Mouse (Mus musculus) megakaryocyte, embryonic 14.5 days (primary cell): Measurements from ENCODE around the gene Slc7a5. TPM values are rescaled to one million over a fixed set of nuclear protein-coding genes. Genes with fewer than 3 reads are reported as not detected.

Experiments used
- H3K27me3 ChIP-seq: replicated peaks from 2 replicates; pipeline ENCODE3; 2012; ENCODE audit warnings: inconsistent platforms
- H3K36me3 ChIP-seq: replicated peaks from 2 replicates; pipeline ENCODE3; 2012; ENCODE audit warnings: low read length, inconsistent platforms, mixed read lengths
- H3K4me1 ChIP-seq: 2 replicates; pipeline ENCODE4 v1.6.1; 2012; ENCODE audit warnings: inconsistent platforms
- H3K4me3 ChIP-seq: replicated peaks from 2 replicates; pipeline ENCODE3; 2012; ENCODE audit warnings: moderate library complexity, mild to moderate bottlenecking, inconsistent platforms
- H3K9me3 ChIP-seq: 2 replicates; pipeline ENCODE4 v1.6.1; 2012; ENCODE audit warnings: inconsistent platforms
- FLI1 ChIP-seq: IDR thresholded peaks from 2 replicates; pipeline ENCODE4 v1.6.1; 2012; ENCODE audit warnings: low read length, inconsistent platforms, mixed read lengths
- GATA1 ChIP-seq: IDR thresholded peaks from 3 replicates; pipeline ENCODE4 v1.6.1; 2012; ENCODE audit warnings: mixed read lengths, low read length, inconsistent platforms, borderline replicate concordance
- polyA plus RNA-seq: library from polyadenylated mRNA; stranded (reverse); fragments of >175 nt; gene quantifications from 2 replicates; pipeline ENCODE4 v1.2.3, GENCODE M21; 2012; ENCODE audit warnings: low replicate concordance; ENCODE audit not compliant: insufficient read depth

The Slc7a5 gene
- polyA plus RNA-seq, 1 experiment: 77.3 TPM

DNA sequence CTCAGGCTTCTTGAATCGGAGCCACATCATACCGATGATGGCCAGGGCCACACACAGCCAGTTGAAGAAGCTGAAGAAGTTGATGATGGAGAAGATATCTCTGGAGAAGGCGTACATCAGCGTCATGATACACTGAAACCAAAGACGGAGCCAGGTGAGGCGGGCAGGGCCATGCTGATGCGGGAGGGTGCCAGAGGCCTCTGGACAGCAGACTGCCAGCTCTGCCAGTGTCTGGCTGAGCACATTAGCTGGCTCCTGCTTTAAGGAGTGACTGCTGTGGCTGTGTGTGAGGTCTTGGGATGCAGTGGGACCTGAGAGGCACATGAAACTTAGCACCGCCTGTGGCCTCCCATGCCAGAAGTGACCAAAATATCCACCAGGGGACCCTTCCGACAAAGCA is 22.5 kb downstream of the Slc7a5 start:
- H3K27me3 ChIP-seq: no peaks in the 10 kb centered on the region
- H3K4me3 ChIP-seq: no peak overlapping the region
- peaks cover 100% of the 10 kb centered on the region for H3K36me3 ChIP-seq
- no peaks in the 10 kb centered on the region for H3K9me3 ChIP-seq
- peaks cover 30% of the 10 kb centered on the region for H3K4me1 ChIP-seq
- TF ChIP-seq GATA1: no peak
- no peak for TF ChIP-seq FLI1

DNA sequence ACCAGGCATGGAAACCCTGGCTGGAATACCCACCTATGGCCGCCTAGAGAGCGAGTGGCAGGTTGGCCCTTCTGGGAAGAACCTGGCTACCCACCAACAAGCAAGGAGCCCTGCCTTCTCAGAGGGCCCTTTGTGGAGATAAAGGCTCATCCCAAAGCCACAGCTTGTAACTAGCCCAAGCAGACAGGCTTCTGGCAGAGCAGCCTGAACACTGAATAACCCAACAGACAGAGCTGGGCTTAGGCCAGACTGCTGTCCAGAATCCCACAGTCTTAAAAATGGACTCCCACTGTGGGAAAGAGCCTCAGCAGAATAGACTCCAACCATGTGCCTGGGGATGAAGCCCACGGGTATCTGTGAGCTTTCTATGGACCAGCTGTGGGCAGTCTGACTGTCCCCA is 23.3 kb downstream of the Slc7a5 start:
- peaks cover 23% of the 10 kb centered on the region for H3K4me1 ChIP-seq
- no peaks in the 10 kb centered on the region for H3K9me3 ChIP-seq
- no peaks in the 10 kb centered on the region for H3K27me3 ChIP-seq
- H3K36me3 ChIP-seq: peaks cover 100% of the 10 kb centered on the region
- TF ChIP-seq FLI1: no peak
- no peak for TF ChIP-seq GATA1
- H3K4me3 ChIP-seq: no peak overlapping the region

DNA sequence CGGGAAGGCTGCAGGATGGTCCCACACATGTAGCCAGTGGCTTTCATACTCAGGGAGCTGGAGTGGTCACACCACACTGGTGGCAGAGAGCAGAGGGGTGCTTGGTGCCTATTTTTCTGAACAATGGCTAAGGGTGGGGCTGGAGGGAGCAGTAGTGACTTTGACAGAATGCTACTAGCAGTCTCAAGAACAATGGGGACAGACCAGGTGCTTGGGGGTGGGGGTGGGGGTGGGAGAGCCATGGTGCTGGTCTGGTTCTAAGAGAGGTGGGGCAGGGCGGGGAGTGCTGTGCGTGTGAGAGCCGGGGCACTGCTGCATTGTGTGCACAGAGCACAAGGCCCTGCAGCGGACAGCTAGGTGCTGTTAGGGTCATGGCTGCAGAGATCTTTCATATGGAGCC is 25.6 kb downstream of the Slc7a5 start:
- peaks cover 82% of the 10 kb centered on the region for H3K36me3 ChIP-seq
- no peaks in the 10 kb centered on the region for H3K27me3 ChIP-seq
- H3K4me3 ChIP-seq: no peak overlapping the region
- no peaks in the 10 kb centered on the region for H3K9me3 ChIP-seq
- peaks cover 34% of the 10 kb centered on the region for H3K4me1 ChIP-seq
- TF ChIP-seq FLI1: no peak

DNA sequence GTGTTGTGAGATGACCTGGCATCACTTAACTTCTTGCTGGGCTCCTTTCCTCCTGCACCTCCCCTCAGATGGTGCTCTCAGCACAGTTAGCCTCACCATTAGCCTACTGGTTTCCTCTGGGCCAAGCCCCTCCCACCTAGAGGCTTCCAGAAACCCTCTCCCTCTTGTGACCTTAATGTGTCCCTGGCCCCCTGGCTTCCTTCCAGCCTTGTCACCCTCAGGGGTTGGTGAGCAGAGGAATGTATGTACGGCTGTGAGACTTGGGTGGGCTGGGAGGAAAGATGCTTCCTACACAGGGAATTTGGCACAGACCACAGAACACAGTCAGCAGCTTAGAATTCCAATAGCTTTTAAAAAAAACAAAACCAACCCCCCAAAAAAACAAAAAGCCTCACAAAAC is 26.7 kb downstream of the Slc7a5 start:
- Histone ChIP-seq H3K4me1 (peaks cover 40% of the 10 kb centered on the region), H3K9me3 (no peaks in the 10 kb centered on the region), H3K36me3 (peaks cover 71% of the 10 kb centered on the region), H3K27me3 (no peaks in the 10 kb centered on the region), H3K4me3 (no peak overlapping the region)
- TF ChIP-seq FLI1: no peak
- no peak for TF ChIP-seq GATA1

DNA sequence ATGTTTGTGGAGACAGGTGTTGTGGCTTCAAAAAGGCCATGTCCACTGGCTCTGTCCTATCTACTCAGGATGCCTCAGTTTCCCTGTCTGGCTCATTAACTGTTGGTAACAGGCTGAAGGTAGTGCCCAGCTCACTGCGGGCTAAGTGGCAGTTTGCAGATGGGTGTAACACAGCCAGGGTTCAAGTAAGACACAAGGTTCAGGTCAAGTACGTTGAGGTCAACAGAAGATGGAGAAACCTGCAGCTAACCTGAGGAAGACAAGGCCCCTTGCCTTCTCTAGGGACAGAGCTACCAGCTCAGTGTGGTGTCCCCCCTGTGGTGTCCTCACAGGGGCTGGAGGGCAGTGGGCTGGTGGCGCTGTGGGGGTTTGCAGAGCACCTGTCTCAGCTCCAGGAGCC is 27.8 kb downstream of the Slc7a5 start:
- Histone ChIP-seq H3K4me1 (peaks cover 40% of the 10 kb centered on the region), H3K27me3 (no peaks in the 10 kb centered on the region), H3K4me3 (no peak overlapping the region), H3K36me3 (peaks cover 60% of the 10 kb centered on the region), H3K9me3 (no peaks in the 10 kb centered on the region)
- TF ChIP-seq GATA1: no peak
- no peak for TF ChIP-seq FLI1

DNA sequence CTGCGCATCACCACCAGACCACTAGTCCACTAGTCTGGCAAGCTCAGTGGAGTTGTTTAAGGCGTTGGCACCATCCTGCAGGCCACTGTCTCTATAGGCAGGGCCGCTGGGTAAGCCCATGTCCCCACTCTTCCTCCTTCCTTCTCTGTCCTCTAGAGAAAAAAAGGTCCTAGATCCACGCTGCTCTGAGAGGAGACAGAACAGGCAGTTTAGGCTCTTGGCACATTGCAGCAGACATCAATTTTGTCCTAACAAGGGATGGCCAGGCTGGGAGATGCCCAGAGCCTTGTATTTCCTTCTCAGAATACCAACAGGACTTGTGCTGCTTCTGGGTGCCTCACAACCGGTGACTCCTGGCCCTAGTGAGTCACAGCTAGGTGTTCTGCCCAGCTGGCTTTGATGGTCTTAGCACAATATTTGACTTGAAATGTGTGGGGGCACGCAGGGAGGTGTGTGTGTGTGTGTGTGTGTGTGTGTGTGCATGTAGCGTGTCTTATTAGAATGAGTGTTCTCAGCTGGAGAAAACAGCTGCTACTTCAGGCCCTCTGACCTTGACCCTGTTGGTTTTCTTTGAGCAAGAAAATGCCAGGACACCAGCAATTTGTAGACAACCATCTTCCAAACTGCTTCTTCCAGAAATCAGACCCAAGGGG is 29.5 kb downstream of the Slc7a5 start:
- Histone ChIP-seq H3K4me3 (no peak overlapping the region), H3K4me1 (peaks cover 48% of the 10 kb centered on the region), H3K36me3 (peaks cover 43% of the 10 kb centered on the region), H3K9me3 (no peaks in the 10 kb centered on the region), H3K27me3 (no peaks in the 10 kb centered on the region)
- no peak for TF ChIP-seq GATA1

DNA sequence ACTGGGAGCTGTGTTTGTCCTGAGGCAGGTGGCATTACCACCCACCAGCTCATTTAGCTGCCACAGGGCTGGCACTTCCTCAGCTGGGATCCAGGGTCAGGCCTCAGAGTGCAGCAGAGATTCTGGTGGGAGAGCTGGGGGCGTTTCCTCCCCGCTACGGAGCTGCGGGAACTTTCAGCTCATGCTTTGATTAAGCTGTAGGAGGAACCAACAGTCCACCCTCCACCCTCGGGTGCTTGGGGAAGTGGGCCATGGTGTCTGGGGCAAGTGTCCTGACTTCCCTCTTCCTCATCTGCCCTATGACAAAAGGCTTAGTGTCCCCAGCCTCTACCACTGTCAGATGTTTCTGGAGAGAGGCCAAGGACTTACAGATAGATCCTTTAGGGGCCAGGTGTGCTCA is 30.3 kb downstream of the Slc7a5 start:
- Histone ChIP-seq H3K27me3 (peaks cover 3% of the 10 kb centered on the region), H3K36me3 (peaks cover 35% of the 10 kb centered on the region), H3K4me3 (no peak overlapping the region), H3K9me3 (no peaks in the 10 kb centered on the region), H3K4me1 (peaks cover 56% of the 10 kb centered on the region)
- TF ChIP-seq GATA1: no peak
- no peak for TF ChIP-seq FLI1

DNA sequence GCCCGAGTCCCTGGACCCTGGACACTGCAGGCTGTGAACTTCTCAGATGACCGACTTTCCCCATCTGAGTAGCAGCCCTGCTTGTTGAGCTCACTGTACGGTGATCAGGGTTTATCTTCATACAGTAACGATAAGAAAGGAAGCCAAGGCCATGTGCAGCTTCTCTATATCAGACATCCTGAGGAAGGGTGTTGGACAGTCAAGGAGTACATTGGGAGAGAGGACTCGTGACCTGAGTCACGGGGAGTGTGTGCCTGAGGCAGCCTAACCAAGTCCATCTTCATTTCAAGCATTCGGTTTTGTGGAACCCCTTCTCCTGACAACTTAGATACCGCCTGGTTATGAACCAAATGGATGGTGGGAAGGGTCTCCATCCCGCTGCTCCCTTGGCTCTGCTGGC is 32.0 kb downstream of the Slc7a5 start:
- TF ChIP-seq GATA1: no peak
- no peak for TF ChIP-seq FLI1
- Histone ChIP-seq H3K4me1 (peaks cover 62% of the 10 kb centered on the region), H3K36me3 (peaks cover 18% of the 10 kb centered on the region), H3K4me3 (no peak overlapping the region), H3K27me3 (peaks cover 4% of the 10 kb centered on the region), H3K9me3 (no peaks in the 10 kb centered on the region)

DNA sequence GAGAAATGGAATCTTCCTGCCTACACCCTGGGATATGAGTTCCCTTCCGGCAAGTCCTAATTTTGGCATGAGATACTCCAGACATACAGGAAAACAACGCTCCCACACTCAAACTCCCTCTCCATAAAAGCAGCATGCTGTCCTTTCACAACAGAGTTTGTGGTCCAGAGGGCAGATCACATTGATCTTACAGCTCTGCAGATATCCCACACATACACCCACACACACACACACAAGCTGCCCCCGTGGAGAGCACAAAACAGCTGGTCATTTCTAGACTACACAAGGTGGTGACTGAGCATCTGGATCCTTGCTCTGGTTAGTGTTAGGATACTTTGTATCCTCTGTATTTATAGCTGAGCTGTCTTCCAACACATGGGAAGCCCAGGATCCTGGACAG is 32.4 kb downstream of the Slc7a5 start:
- Histone ChIP-seq H3K4me3 (no peak overlapping the region), H3K9me3 (no peaks in the 10 kb centered on the region), H3K36me3 (peaks cover 14% of the 10 kb centered on the region), H3K4me1 (peaks cover 66% of the 10 kb centered on the region), H3K27me3 (peaks cover 8% of the 10 kb centered on the region)
- TF ChIP-seq GATA1 (no peak), FLI1 (no peak)

DNA sequence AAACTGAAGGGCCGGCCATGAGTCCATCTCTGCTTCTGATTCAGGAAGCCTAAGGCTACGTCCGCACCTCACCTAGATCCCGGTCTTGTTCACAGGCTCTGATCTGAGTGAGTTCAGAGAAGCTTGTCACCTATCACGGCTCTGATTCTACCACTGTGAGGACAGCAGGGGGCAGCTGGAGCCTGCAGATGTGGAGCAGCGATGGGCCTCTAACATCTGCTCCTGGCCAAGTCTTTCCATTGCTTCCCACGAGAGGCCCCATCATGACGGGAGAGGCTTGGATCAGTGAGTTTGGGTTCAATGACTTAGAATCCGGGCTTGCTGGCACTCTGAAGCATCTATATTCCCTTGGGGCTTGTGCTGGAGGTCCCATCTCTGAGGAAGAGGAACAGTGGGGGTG is 33.5 kb downstream of the Slc7a5 start:
- TF ChIP-seq FLI1 (no peak), GATA1 (no peak)
- H3K4me3 ChIP-seq: no peak overlapping the region
- peaks cover 4% of the 10 kb centered on the region for H3K36me3 ChIP-seq
- peaks cover 10% of the 10 kb centered on the region for H3K27me3 ChIP-seq
- no peaks in the 10 kb centered on the region for H3K9me3 ChIP-seq
- H3K4me1 ChIP-seq: peaks cover 67% of the 10 kb centered on the region
